Mouse (Mus musculus) frontal cortex, adult (tissue): ENCODE results near the gene Spdye4c.

ENCODE experiments used
- ATAC-seq: cut with Nextera tagmentation; 2 replicates; pipeline ENCODE4 v1.9.2; 2017; ENCODE audit warnings: mild to moderate bottlenecking, moderate library complexity, mixed read lengths; ENCODE audit not compliant: low TSS enrichment

The Spdye4c gene

GRCm38 (mm10) chr2:128590909-128591308 lies at the start of gene Spdye4c:
Gene Spdye4c (plus strand): TSS chr2:128591209.
- ATAC-seq: no peak

- ATAC-seq: no peak
These were observed 47.5 kb upstream of the Spdye4c start for GRCm38 (mm10) chr2:128543495-128543894.

GRCm38 (mm10) chr2:128544421-128545137 lies 46.4 kb upstream of the Spdye4c start:
- no peak for ATAC-seq

GRCm38 (mm10) chr2:128545447-128545846 lies 45.6 kb upstream of the Spdye4c start:
- ATAC-seq: no peak

GRCm38 (mm10) chr2:128547079-128547478 lies 43.9 kb upstream of the Spdye4c start:
- ATAC-seq: no peak

GRCm38 (mm10) chr2:128548262-128548661 lies 42.7 kb upstream of the Spdye4c start:
- ATAC-seq: no peak

GRCm38 (mm10) chr2:128549561-128549960 lies 41.4 kb upstream of the Spdye4c start:
- ATAC-seq: no peak

GRCm38 (mm10) chr2:128549963-128550362 lies 41.0 kb upstream of the Spdye4c start:
- no peak for ATAC-seq

- ATAC-seq: no peak
These were observed 38.8 kb upstream of the Spdye4c start for GRCm38 (mm10) chr2:128552080-128552791.

GRCm38 (mm10) chr2:128552798-128553720 lies 38.0 kb upstream of the Spdye4c start:
- ATAC-seq: no peak

GRCm38 (mm10) chr2:128555082-128555481 lies 35.9 kb upstream of the Spdye4c start:
- no peak for ATAC-seq

GRCm38 (mm10) chr2:128564195-128564594 lies 26.8 kb upstream of the Spdye4c start:
- no peak for ATAC-seq

GRCm38 (mm10) chr2:128565904-128566303 lies 25.1 kb upstream of the Spdye4c start:
- ATAC-seq: no peak

- peak; percentile 55; the same call in 1 of the 2 replicates for ATAC-seq
These were observed 24.5 kb upstream of the Spdye4c start for GRCm38 (mm10) chr2:128566304-128567147.

GRCm38 (mm10) chr2:128568018-128568417 lies 23.0 kb upstream of the Spdye4c start:
- no peak for ATAC-seq

GRCm38 (mm10) chr2:128568490-128568889 lies 22.5 kb upstream of the Spdye4c start:
- no peak for ATAC-seq

- ATAC-seq: no peak
These were observed 20.0 kb upstream of the Spdye4c start for GRCm38 (mm10) chr2:128571001-128571400.

- peak; percentile 90 for ATAC-seq
These were observed 18.0 kb upstream of the Spdye4c start for GRCm38 (mm10) chr2:128572726-128573624.

- ATAC-seq: no peak
These were observed 8.1 kb upstream of the Spdye4c start for GRCm38 (mm10) chr2:128582881-128583280.

- ATAC-seq: no peak
These were observed 1.3 kb downstream of the Spdye4c start for GRCm38 (mm10) chr2:128592301-128592700.
